Mouse (Mus musculus) subcutaneous adipose tissue, adult 2 months (tissue): Measurements from ENCODE around the gene Pcid2. TPM values are rescaled to one million over a fixed set of nuclear protein-coding genes. Genes with fewer than 3 reads are reported as not detected.

Experiments
- polyA plus RNA-seq: library from polyadenylated mRNA; depleted of rRNA; stranded (reverse); fragments of >200 nt; gene quantifications from 2 replicates; pipeline ENCODE4 v1.2.3, GENCODE M21; 2012; ENCODE audit warnings: low replicate concordance; rRNA removed

Gene Pcid2
- 23.3 and 28.9 TPM in 2 replicates for polyA plus RNA-seq

DNA sequence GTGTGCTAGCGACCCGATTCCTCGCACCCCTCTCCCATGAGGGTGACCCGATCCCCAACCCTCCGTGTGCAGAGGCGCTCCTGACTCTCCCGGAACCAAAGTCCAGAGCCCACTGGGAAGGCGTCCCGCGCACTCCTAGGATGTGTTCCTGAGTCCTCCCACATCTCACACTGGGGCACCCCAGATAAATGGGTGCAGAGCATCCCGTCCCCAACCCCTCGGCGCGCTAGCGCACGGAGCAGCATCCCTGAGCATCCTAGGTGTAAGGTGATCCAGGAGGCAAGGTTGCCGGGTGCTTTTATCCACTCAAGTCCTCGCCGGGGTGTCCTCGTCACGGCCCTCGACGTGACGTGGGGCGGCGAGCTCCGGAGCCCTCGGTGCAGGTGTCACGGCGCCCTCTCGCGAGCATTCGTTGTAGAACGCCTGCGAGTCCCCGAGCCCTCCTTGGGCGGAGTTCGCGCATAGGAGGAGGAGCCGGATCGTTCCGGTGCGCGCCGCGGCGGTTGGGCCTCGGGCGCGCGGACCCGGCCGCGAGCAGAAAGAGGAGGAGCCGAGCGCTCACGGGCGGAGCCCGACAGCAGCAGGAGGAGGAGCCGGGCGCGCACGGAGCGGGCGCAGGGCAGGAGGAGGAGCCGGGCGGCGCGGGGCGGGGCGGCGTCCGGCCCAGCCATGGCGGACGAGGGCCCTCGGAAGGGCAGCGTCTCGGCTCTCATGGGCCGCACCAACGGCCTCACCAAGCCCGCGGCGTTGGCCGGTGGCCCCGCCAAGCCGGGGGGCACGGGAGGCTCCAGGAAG lies at the start of gene Pcid2, which contains the start of gene Cul4a:
Gene Pcid2, minus strand, starts transcription at position 373 of the 795 bp plus-strand sequence.
Gene Cul4a, plus strand, starts transcription at position 535 of the 795 bp plus-strand sequence.

DNA sequence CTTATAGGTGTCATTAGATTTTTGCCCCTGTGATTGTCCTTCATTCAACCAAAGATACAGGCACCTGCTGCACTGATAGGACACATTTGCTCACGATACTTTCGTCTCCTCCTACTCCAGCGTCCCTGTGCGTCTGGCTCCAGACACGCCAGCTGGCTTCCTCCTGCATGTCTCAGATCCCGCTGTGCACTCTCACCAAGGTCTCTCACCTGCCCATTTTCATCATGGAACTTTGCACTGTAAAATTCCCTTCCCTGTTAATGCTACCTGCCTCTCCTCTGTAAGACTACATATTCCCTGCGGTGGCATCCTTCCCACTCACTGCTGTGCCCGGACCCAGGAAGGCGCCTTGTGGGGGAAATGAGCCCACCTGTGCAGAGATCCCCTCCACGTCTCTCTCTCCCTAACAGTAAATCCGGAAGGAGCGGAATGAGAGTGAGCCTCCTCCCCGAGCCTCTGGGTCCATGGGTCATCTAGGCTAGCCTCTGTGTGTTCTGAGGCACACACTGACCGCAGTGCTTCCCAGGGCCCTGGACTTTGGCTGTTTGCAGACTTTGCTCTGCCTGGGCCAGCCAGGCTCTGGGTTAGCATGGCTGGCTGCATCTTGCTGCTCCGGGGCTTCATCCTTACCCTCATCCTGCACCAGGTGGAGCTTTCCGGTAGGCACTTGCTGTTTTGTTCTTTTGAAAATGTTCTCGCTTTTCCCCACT lies 44.7 kb downstream of the Pcid2 start, which contains the start of gene Proz:
Gene Proz, plus strand, starts transcription at position 474 of the 710 bp plus-strand sequence.

DNA sequence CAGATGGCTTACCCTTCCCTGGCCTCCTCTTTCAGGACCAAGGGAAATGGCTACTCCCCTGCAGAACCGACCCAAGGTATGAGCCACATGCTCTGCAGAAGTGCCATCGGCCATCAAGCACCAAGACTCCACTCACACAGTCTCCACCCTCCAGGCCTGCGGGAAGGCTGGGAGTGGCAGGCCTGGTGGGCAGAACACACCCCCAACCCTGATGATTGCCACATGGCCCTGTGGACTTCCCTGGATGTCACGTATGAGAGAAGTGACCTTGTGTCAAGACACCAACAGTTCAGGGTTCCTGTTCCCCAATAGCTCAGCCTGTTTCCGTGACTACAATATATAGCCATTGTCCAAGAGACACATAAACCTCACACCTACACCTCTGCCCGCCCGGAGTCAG lies 68.2 kb downstream of the Pcid2 start, which contains the start of gene F10:
Gene F10, plus strand, starts transcription at position 294 of the 400 bp plus-strand sequence.

Other genes starting within 250 kb of the Pcid2 start
- gene Mcf2l, start 231.7 kb downstream of the Pcid2 start, polyA plus RNA-seq, result 13.2 and 52.1 TPM in 2 replicates
- gene F7, start 79.4 kb downstream of the Pcid2 start, polyA plus RNA-seq, result 0.23 and 1.7 TPM in 2 replicates
- 0.73 and 2.3 TPM in 2 replicates for gene F10, start 68.2 kb downstream of the Pcid2 start, polyA plus RNA-seq
- gene Proz, start 44.5 kb downstream of the Pcid2 start, polyA plus RNA-seq, result 0.04 and 0.14 TPM in 2 replicates
- 48.4 and 62.7 TPM in 2 replicates for gene Cul4a, start 162 bp upstream of the Pcid2 start, polyA plus RNA-seq
- 858 and 871 TPM in 2 replicates for gene Lamp1, start 53.7 kb upstream of the Pcid2 start, polyA plus RNA-seq
- gene Grtp1, start 95.2 kb upstream of the Pcid2 start, polyA plus RNA-seq, result 15.5 and 25.4 TPM in 2 replicates
- 0.41 and 1.9 TPM in 2 replicates for gene Adprhl1, start 148.7 kb upstream of the Pcid2 start, polyA plus RNA-seq
- 26.4 and 33.3 TPM in 2 replicates for gene Dcun1d2, start 182.7 kb upstream of the Pcid2 start, polyA plus RNA-seq
- gene Tmco3, start 182.7 kb upstream of the Pcid2 start, polyA plus RNA-seq, result 41.9 and 43.8 TPM in 2 replicates
- 42.8 and 94.6 TPM in 2 replicates for gene Tfdp1, start 233.3 kb upstream of the Pcid2 start, polyA plus RNA-seq